Mouse (Mus musculus): ENCODE data around the gene Pdcd2.
A peak's percentile ranks its signal among the peaks of the same experiment; 100 is the strongest.

The Pdcd2 gene

GRCm38 (mm10) chr17:15498753-15499113, 28.4 kb downstream of the Pdcd2 start:
- DNase-seq (ENCODE audit: extremely low spot score), result no peak

DNA sequence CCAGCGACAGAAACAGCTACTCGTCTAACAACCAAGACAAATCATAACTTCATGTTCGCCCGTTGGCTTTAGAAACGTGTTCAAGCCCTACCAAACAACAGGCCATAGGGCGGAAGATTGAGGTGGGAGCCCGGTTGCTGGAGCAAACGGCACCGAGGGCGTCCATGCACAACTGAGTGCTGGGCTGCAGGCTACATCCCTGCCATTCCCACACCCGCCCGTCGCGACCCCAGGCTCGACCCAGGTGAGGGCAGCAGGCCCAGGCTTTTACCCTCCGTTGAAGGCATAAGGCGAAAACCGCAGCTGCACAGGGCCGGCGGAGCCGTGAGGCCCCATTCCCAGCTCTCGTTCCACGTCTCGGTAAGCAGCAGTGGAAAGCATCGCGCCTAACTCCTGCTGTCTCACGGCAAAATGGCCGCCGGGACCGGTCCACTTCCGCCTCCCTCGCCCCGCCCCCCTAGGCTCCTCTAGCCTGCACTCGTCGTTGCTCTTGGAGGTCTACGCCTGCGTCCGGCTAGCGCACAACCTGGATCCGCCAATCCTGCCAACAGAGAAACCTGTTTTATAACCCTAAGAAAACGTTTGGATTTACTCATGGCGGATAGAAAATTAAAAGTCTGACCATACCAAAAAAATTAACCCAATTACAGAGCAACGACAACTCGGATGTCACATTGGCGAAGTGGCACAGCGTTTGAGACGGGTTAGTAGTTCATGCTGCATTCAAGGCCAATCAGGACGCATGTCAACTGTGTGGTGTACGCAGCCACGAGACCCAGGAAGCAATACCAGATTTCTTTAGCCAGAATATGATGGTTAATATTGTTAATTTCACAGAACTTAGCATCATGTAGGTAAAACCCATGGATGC, 29.0 kb downstream of the Pdcd2 start:
- DNase-seq (ENCODE audit: extremely low spot score), result peak; percentile 91

GRCm38 (mm10) chr17:15490542-15490941, 36.6 kb downstream of the Pdcd2 start:
- DNase-seq (ENCODE audit: extremely low spot score), result no peak

DNA sequence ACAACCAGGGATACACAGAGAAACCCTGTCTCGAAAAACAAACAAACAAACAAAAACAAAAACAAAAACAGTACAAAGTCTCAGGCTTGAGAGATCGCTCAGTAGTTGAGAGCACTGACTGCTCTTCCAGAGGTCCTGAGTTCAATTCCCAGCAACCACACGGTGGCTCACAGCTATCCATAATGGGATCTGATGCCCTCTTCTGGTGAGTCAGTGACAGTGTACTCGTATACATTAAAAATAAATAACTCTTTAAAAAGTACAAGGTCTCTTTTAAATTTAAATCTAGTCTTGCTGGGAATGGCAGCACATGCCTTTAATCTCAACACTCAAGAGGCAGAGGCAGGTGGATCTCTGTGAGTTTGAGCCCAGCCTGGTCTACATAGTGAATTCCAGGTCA, 54.4 kb downstream of the Pdcd2 start:
- no peak for DNase-seq (ENCODE audit: extremely low spot score)
